20 mouse cellular contexts compared by ENCODE assay signal in the genomic region with DNA sequence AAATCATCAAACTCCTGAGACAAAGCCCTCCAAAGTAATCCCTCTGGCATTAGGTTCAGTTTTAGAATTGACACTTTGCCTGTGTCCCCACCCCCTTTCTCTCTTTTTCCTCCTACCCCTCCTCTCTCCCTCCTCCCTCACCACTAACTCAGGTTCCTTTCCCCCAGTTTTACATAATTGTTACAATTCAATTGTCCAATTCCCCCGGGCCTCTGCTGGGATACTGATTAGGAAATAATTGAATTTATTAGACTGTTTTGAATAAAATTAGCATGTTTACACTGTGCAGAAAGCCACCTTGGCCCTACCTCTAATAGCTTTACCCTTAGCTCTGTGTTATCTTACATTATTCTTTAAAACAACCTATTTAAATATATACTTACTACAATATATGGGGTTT.
"Had no signal": no experiment of that assay in that cellular context is flagged by ENCODE, and none has a peak within 500 bp of the region (broad histone marks: within the 10 kb centered on the region; RNA-seq: fewer than 3 reads in every experiment).

No protein-coding gene starts in this region.

- DNase-seq: kidney, adult 18-20 months; kidney, adult 9 months; kidney, postnatal 14 days; kidney, postnatal 4 days; liver; lung, adult 18-20 months; lung, postnatal 10 days; lung, postnatal 36 days; retina, postnatal 1 day; right cerebral cortex, postnatal 25 days; spleen, adult 18-20 months; thymus, postnatal 25 days had no signal

- H3K9ac ChIP-seq: limb, embryonic 13.5 days; liver, embryonic 12.5 days; liver, embryonic 15.5 days; lung, embryonic 15.5 days; stomach, embryonic 15.5 days had no signal

- H3K4me2 ChIP-seq: limb, embryonic 13.5 days; liver, embryonic 12.5 days; liver, embryonic 15.5 days; lung, embryonic 15.5 days; stomach, embryonic 15.5 days had no signal

- ATAC-seq: liver, embryonic 12.5 days had no signal

- H3K4me3 ChIP-seq: limb, embryonic 10.5 days; limb, embryonic 13.5 days; liver, embryonic 12.5 days; liver, embryonic 15.5 days; lung, embryonic 15.5 days; megakaryocyte, embryonic 14.5 days; midbrain, embryonic 10.5 days; stomach, embryonic 15.5 days had no signal

- H3K27me3 ChIP-seq: limb, embryonic 13.5 days; lung, embryonic 15.5 days; stomach, embryonic 15.5 days had no signal

- H3K36me3 ChIP-seq: stomach, embryonic 15.5 days had no signal

- H3K9me3 ChIP-seq: limb, embryonic 10.5 days; liver, embryonic 12.5 days; liver, embryonic 15.5 days; lung, embryonic 15.5 days; megakaryocyte, embryonic 14.5 days; midbrain, embryonic 10.5 days; stomach, embryonic 15.5 days had no signal

- H3K27ac ChIP-seq: limb, embryonic 10.5 days; limb, embryonic 13.5 days; liver, embryonic 12.5 days; liver, embryonic 15.5 days; lung, embryonic 15.5 days; midbrain, embryonic 10.5 days; stomach, embryonic 15.5 days had no signal
